Mouse (Mus musculus): ENCODE measurements around the gene Bpnt1. TPM values are rescaled to one million over a fixed set of nuclear protein-coding genes. Genes with fewer than 3 reads are reported as not detected.

The Bpnt1 gene
- total RNA-seq, 1 experiment: 50.6 TPM

DNA sequence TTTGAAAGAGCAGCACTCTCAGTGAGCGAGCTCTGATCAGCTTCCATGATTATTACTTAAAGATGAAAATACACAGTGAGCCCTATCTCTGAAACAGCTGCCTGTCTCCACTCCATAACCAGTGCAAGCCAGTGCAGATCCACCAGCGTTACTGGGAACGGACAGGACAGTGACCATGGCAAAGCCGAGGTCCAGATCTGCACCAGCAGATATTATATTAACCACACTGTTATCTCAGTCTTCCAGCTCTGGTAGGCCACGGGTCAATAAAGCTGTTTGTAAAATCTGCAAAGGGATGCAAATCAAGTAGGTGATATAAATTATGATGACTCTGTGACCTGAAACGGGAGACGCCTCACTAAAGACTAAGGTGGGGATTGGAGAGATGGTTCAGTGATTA lies 24.3 kb upstream of the Bpnt1 start:
- no peak overlapping the region for H3K27ac ChIP-seq (ENCODE audit: insufficient read depth, low read depth, low read length, poor library complexity, severe bottlenecking)
- no peak overlapping the region for H3K4me3 ChIP-seq (ENCODE audit: insufficient read depth in 1 of 2, low read depth in 1 of 2, low read length in 2 of 2, poor library complexity in 1 of 2, severe bottlenecking in 1 of 2)
- peaks cover 0 to 4% of the 10 kb centered on the region in 2 experiments; a peak in 1 of 4 replicates for H3K4me1 ChIP-seq (ENCODE audit: control insufficient read depth in 2 of 2, insufficient read depth in 2 of 2, low read length in 2 of 2, poor library complexity in 1 of 2)
- DNase-seq (ENCODE audit: low read depth, low spot score): no peak
- no peak for TF ChIP-seq ZNF384 (IDR thresholded peaks at IDR 0.05; ENCODE audit: low read depth, low read length)
- no peak for TF ChIP-seq ZC3H11A (IDR thresholded peaks at IDR 0.05; ENCODE audit: borderline replicate concordance, low read depth, low read length)
- no peak for TF ChIP-seq CHD2 (IDR thresholded peaks at IDR 0.05; ENCODE audit: low read depth, low read length)
- TF ChIP-seq HCFC1 (IDR thresholded peaks at IDR 0.05; ENCODE audit: borderline replicate concordance, insufficient read depth, low read length): no peak
- TF ChIP-seq MAFK (IDR thresholded peaks at IDR 0.05; ENCODE audit: insufficient read depth, low read depth, low read length): no peak
- no peak overlapping the region for H3K9ac ChIP-seq (ENCODE audit: insufficient read depth, low read depth, low read length, poor library complexity, severe bottlenecking)
- in situ Hi-C loops (cut with MboI; ENCODE audit: low sequenced_read_pairs in 2 of 2, unreplicated experiment in 2 of 2): no loop called here
- H3K9me3 ChIP-seq (ENCODE audit: control insufficient read depth, insufficient read depth, low read depth, low read length): no peaks in the 10 kb centered on the region
- peaks cover 2% of the 10 kb centered on the region; the same call in 1 of the 2 replicates for H3K36me3 ChIP-seq (ENCODE audit: control insufficient read depth, insufficient read depth, low read length, poor library complexity, severe bottlenecking)

DNA sequence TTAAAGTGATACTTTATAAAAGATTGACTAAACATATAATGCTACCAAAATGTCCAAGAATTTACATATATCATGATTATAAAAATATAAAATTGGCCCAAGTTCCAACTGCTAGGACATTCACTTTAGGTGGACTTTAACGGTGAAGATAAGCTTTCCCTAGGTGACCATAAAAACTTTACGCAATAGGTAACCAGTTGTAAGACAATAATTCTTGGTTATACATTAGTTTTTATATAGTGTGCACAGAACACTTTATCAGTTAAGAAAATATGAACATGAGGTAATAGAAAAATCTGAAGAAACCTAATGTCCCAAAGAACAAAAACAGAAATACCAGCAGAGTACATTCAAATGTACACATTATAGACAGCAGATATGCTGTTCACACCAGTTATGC lies 23.6 kb upstream of the Bpnt1 start:
- Histone ChIP-seq H3K9me3 (ENCODE audit: control insufficient read depth, insufficient read depth, low read depth, low read length) (no peaks in the 10 kb centered on the region), H3K36me3 (ENCODE audit: control insufficient read depth, insufficient read depth, low read length, poor library complexity, severe bottlenecking) (peaks cover 2% of the 10 kb centered on the region; the same call in 1 of the 2 replicates), H3K4me3 (ENCODE audit: insufficient read depth in 1 of 2, low read depth in 1 of 2, low read length in 2 of 2, poor library complexity in 1 of 2, severe bottlenecking in 1 of 2) (no peak overlapping the region), H3K4me1 (ENCODE audit: control insufficient read depth in 2 of 2, insufficient read depth in 2 of 2, low read length in 2 of 2, poor library complexity in 1 of 2) (0 out of 4 replicates have a peak, but pooled peaks cover 0 to 2% of the 10 kb centered on the region in 2 experiments), H3K27ac (ENCODE audit: insufficient read depth, low read depth, low read length, poor library complexity, severe bottlenecking) (no peak overlapping the region), H3K9ac (ENCODE audit: insufficient read depth, low read depth, low read length, poor library complexity, severe bottlenecking) (no peak overlapping the region)
- TF ChIP-seq CHD2 (IDR thresholded peaks at IDR 0.05; ENCODE audit: low read depth, low read length): no peak
- no peak for TF ChIP-seq HCFC1 (IDR thresholded peaks at IDR 0.05; ENCODE audit: borderline replicate concordance, insufficient read depth, low read length)
- TF ChIP-seq MAFK (IDR thresholded peaks at IDR 0.05; ENCODE audit: insufficient read depth, low read depth, low read length): no peak
- no peak for TF ChIP-seq ZC3H11A (IDR thresholded peaks at IDR 0.05; ENCODE audit: borderline replicate concordance, low read depth, low read length)
- in situ Hi-C loops (cut with MboI; ENCODE audit: low sequenced_read_pairs in 2 of 2, unreplicated experiment in 2 of 2): no loop called here
- no peak for DNase-seq (ENCODE audit: low read depth, low spot score)

DNA sequence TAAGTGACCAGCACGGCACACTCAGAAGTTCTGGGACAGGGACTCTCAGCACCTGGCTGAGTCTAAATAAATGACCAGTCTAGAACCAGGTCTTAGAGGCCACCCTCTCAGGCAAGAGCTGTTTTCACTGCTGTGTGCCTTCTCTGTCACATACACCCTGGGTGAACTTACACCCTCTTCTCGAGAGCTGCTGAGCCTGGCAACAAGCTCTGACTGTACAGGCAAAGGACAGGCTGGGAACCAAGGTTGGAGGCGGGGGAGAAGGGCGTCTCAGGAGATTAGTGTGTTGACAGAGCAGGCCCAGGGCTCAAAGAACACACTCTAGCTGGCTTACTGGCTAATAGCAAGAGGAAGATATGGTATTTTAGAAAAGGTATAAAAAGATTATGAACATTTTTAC lies 23.0 kb upstream of the Bpnt1 start:
- in situ Hi-C loops (cut with MboI; ENCODE audit: low sequenced_read_pairs in 2 of 2, unreplicated experiment in 2 of 2): no loop called here
- no peak for DNase-seq (ENCODE audit: low read depth, low spot score)
- 0 out of 4 replicates have a peak, but pooled peaks cover 0 to 2% of the 10 kb centered on the region in 2 experiments for H3K4me1 ChIP-seq (ENCODE audit: control insufficient read depth in 2 of 2, insufficient read depth in 2 of 2, low read length in 2 of 2, poor library complexity in 1 of 2)
- no peaks in the 10 kb centered on the region for H3K9me3 ChIP-seq (ENCODE audit: control insufficient read depth, insufficient read depth, low read depth, low read length)
- H3K9ac ChIP-seq (ENCODE audit: insufficient read depth, low read depth, low read length, poor library complexity, severe bottlenecking): no peak overlapping the region
- no peak overlapping the region for H3K27ac ChIP-seq (ENCODE audit: insufficient read depth, low read depth, low read length, poor library complexity, severe bottlenecking)
- TF ChIP-seq ZNF384 (IDR thresholded peaks at IDR 0.05; ENCODE audit: low read depth, low read length): no peak
- no peak for TF ChIP-seq MAFK (IDR thresholded peaks at IDR 0.05; ENCODE audit: insufficient read depth, low read depth, low read length)
- TF ChIP-seq CHD2 (IDR thresholded peaks at IDR 0.05; ENCODE audit: low read depth, low read length): no peak
- no peak for TF ChIP-seq ZC3H11A (IDR thresholded peaks at IDR 0.05; ENCODE audit: borderline replicate concordance, low read depth, low read length)
- no peak for TF ChIP-seq HCFC1 (IDR thresholded peaks at IDR 0.05; ENCODE audit: borderline replicate concordance, insufficient read depth, low read length)
- H3K4me3 ChIP-seq (ENCODE audit: insufficient read depth in 1 of 2, low read depth in 1 of 2, low read length in 2 of 2, poor library complexity in 1 of 2, severe bottlenecking in 1 of 2): no peak overlapping the region
- H3K36me3 ChIP-seq (ENCODE audit: control insufficient read depth, insufficient read depth, low read length, poor library complexity, severe bottlenecking): peaks cover 7% of the 10 kb centered on the region; the same call in 1 of the 2 replicates

DNA sequence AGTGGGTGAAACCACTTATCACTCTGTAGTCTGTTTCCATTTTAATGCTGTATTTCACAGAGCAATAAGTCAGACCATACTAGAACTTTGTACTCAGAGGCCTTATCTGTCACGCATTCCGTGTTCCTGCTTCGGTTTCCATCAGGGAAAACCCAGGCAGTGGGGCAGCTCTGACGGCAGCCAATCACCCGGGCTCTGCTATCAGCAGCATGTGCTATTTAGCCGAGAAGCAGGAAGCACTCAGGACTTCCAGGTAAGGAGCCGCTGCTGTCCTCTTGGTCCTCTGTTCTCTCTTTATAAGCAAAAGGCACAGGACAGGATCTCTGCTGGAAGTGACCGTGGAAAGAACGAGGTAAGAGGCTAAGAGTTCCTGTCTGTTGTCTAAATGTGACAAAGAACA lies 20.0 kb upstream of the Bpnt1 start:
- Histone ChIP-seq H3K4me1 (ENCODE audit: control insufficient read depth in 2 of 2, insufficient read depth in 2 of 2, low read length in 2 of 2, poor library complexity in 1 of 2) (no peaks in the 10 kb centered on the region), H3K9ac (ENCODE audit: insufficient read depth, low read depth, low read length, poor library complexity, severe bottlenecking) (no peak overlapping the region), H3K27ac (ENCODE audit: insufficient read depth, low read depth, low read length, poor library complexity, severe bottlenecking) (no peak overlapping the region), H3K9me3 (ENCODE audit: control insufficient read depth, insufficient read depth, low read depth, low read length) (no peaks in the 10 kb centered on the region), H3K36me3 (ENCODE audit: control insufficient read depth, insufficient read depth, low read length, poor library complexity, severe bottlenecking) (peaks cover 17% of the 10 kb centered on the region), H3K4me3 (ENCODE audit: insufficient read depth in 1 of 2, low read depth in 1 of 2, low read length in 2 of 2, poor library complexity in 1 of 2, severe bottlenecking in 1 of 2) (no peak overlapping the region)
- DNase-seq (ENCODE audit: low read depth, low spot score): no peak
- in situ Hi-C loops (cut with MboI; ENCODE audit: low sequenced_read_pairs in 2 of 2, unreplicated experiment in 2 of 2): no loop called here
- TF ChIP-seq ZC3H11A (IDR thresholded peaks at IDR 0.05; ENCODE audit: borderline replicate concordance, low read depth, low read length): no peak

DNA sequence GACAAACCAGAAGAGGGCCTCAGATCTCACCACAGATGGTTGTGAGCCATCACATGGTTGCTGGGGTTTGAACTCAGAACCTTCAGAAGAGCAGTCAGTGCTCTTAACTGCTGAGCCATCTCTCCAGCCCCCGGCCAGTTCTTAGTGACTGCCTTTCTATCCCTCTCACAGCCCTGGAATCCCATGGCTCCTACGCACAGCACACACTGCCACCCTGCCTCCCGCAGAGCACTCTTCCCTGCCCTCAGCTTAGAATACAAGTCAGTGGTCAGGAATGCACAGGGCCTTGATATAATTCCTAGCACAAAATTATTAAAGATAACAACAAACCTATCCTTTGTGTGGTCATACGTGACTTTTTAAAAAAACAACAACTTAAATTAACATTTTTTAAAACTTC lies 17.4 kb upstream of the Bpnt1 start:
- no peak overlapping the region for H3K4me3 ChIP-seq (ENCODE audit: insufficient read depth in 1 of 2, low read depth in 1 of 2, low read length in 2 of 2, poor library complexity in 1 of 2, severe bottlenecking in 1 of 2)
- in situ Hi-C loops (cut with MboI; ENCODE audit: low sequenced_read_pairs in 2 of 2, unreplicated experiment in 2 of 2): no loop called here
- H3K9me3 ChIP-seq (ENCODE audit: control insufficient read depth, insufficient read depth, low read depth, low read length): no peaks in the 10 kb centered on the region
- no peak for DNase-seq (ENCODE audit: low read depth, low spot score)
- no peaks in the 10 kb centered on the region for H3K4me1 ChIP-seq (ENCODE audit: control insufficient read depth in 2 of 2, insufficient read depth in 2 of 2, low read length in 2 of 2, poor library complexity in 1 of 2)
- H3K27ac ChIP-seq (ENCODE audit: insufficient read depth, low read depth, low read length, poor library complexity, severe bottlenecking): no peak overlapping the region
- peaks cover 18% of the 10 kb centered on the region for H3K36me3 ChIP-seq (ENCODE audit: control insufficient read depth, insufficient read depth, low read length, poor library complexity, severe bottlenecking)
- no peak for TF ChIP-seq HCFC1 (IDR thresholded peaks at IDR 0.05; ENCODE audit: borderline replicate concordance, insufficient read depth, low read length)
- no peak for TF ChIP-seq CHD2 (IDR thresholded peaks at IDR 0.05; ENCODE audit: low read depth, low read length)
- no peak for TF ChIP-seq ZC3H11A (IDR thresholded peaks at IDR 0.05; ENCODE audit: borderline replicate concordance, low read depth, low read length)
- TF ChIP-seq MAFK (IDR thresholded peaks at IDR 0.05; ENCODE audit: insufficient read depth, low read depth, low read length): no peak
- no peak for TF ChIP-seq ZNF384 (IDR thresholded peaks at IDR 0.05; ENCODE audit: low read depth, low read length)
- no peak overlapping the region for H3K9ac ChIP-seq (ENCODE audit: insufficient read depth, low read depth, low read length, poor library complexity, severe bottlenecking)
